Mouse (Mus musculus): ENCODE data around the gene Clcf1. TPM values are rescaled to one million over a fixed set of nuclear protein-coding genes. Genes with fewer than 3 reads are reported as not detected.

Gene Clcf1
- not detected in 2 replicates for total RNA-seq (2015; ENCODE audit: low replicate concordance)
- 0.15 and 1.2 TPM in 2 replicates for total RNA-seq (2017; ENCODE audit: low replicate concordance)

GRCm38 (mm10) chr19:4214071-4214770 is at the start of gene Clcf1, which contains the start of gene AC109138.7:
Gene Clcf1 (plus strand): TSS chr19:4214238.
Gene AC109138.7 (plus strand): TSS chr19:4214357.
- ATAC-seq (replicated peaks; ENCODE audit: low FRiP score, poor library complexity, severe bottlenecking) = no peak

DNA sequence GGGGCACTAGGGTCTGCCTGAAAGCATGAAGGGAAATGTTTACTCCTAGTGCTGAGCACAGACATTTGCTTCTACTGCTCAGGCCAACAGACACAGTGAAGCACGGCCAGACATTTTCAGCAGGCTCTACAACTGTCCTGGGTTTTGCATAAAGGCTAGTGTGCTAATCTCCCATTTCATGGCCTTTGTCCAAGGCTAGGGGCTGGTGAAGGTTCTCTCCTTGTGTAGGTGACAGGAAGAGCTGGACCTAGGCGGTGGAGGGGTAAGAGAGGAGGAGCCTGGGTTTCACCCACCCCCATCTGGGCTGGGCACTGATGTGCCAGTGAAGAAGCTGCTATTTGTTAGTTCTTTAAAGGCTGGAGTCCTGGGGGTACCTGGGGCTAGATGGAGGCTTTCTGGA is 49.3 kb upstream of the Clcf1 start:
- ATAC-seq (replicated peaks; ENCODE audit: low FRiP score, poor library complexity, severe bottlenecking) = no peak

GRCm38 (mm10) chr19:4166678-4167476 is 47.2 kb upstream of the Clcf1 start:
- ATAC-seq (replicated peaks; ENCODE audit: low FRiP score, poor library complexity, severe bottlenecking) = no peak

DNA sequence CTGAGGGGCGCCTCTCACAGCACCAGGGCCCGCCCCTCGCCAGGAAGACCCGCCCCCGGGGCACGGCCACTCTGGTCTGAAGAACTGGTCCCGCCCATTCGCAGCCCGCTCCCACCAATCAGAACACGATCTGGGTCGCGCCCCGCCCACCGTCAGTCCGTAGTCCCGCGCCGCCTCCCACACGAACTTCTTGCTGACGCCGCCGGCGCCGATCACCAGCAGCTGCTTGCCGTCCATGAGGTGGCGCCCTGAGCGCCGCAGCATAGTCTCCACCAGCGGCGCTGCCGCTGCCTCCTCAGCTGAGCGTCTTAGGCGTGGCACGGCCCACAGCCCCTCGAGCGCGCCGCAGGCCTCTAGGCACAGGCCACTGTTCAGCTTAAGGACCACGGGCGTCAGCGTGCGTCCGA is 44.7 kb upstream of the Clcf1 start:
- ATAC-seq (replicated peaks; ENCODE audit: low FRiP score, poor library complexity, severe bottlenecking) = peak; percentile 95

DNA sequence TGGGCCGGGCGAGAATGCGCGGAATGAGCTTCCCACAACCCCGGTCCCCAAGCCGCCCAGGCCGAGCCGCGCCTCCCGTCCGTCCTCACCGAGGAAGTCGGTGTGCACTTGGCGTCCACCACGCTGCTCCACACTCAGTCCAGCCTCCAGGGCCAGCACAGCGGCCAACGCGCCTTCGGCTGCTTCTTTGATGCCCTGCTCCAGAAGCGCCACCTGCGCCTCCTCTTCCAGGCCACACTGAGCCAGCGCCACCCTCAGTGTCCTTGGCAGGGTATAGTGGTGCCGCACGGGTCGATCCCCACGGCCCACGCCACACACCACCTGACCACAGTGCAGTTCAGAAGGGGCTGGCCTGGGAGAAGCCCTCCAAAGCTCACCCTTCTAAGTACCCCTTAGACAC is 44.2 kb upstream of the Clcf1 start:
- ATAC-seq (replicated peaks; ENCODE audit: low FRiP score, poor library complexity, severe bottlenecking) = peak; percentile 9; the same call in 1 of the 2 replicates

DNA sequence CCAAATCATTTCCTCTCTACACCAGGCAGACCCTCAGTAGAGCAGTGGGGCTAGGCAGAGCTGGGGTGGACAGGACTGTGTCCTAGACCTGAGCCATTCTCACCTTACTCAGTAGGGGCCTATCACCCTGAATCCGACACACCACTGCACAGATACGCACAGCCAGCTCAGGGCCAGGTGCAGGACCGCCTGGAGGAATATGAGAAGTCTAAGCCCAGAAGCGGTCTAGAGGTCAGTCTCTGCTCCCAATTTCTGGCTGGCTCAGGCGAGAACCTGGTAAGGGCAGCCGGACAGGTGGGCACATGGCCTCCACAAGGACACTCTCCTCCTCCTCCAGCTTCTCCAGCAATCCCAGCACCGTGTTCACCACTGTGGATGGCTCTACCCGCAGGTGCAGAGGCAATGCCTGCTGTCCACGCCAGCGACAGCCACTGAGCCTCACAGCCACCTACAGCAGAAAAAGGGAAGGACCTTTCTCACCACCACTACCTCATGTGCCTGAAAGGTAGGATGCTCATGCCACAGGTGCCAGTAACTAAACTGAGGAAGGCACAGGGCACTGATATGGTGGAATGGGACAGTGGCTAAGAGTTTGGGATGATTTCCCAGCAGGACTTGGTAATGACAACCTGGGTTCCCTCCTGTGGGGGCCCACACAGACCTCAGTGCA is 43.2 kb upstream of the Clcf1 start:
- no peak for ATAC-seq (replicated peaks; ENCODE audit: low FRiP score, poor library complexity, severe bottlenecking)

GRCm38 (mm10) chr19:4171393-4172290 is 42.4 kb upstream of the Clcf1 start:
- no peak for ATAC-seq (replicated peaks; ENCODE audit: low FRiP score, poor library complexity, severe bottlenecking)

DNA sequence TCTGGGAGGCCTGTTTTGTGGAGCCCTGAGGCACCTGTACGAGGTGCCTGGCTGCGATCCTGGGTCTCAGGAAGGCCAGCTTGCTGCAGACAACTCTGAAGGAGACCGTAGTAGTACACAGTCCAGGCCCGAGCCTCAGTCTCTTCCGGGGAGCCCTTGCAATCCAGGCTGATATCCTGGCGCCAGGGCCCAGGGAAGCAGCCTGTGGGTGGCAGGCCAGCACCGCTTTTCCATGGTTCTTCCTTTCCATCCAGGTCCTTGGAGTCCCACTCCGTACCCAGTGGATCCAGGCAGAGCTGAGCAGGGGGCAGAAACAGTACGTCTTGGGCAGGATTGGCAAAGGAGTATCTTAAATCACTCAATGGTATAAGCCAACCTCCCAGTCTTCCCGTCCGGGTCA is 41.1 kb upstream of the Clcf1 start:
- ATAC-seq (replicated peaks; ENCODE audit: low FRiP score, poor library complexity, severe bottlenecking) = no peak

DNA sequence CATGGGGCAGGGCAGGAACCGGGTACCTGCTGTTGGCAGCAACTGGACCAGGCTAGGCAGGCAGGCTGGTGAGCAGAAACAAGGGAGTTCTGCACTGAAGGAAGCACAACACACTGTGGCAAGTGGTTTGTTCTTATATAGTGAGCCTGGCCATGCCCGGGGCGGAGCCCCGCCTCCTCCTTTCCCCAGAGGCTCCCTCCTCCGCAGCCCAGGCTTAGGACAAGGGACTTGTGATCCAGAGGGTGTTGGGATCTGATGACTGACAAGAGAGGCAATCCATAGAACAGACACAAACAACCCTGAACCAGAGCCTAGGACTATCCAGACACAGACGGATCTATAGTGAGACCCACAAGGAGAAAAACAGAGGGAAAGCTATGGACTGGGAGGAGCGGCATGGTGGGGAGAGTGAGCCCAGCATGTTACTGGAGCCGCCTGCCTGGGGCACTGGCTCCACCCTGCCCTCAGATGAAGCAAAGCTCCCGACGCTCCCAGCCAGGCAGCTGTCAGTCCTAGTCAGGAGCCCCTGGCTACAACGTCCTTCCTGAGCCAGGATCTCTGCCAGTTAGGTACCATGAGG is 38.6 kb upstream of the Clcf1 start, which contains the start of gene Carns1:
TSS of gene Carns1 (minus strand) at position 112 of the 580 bp plus-strand sequence.
- ATAC-seq (replicated peaks; ENCODE audit: low FRiP score, poor library complexity, severe bottlenecking) = no peak

DNA sequence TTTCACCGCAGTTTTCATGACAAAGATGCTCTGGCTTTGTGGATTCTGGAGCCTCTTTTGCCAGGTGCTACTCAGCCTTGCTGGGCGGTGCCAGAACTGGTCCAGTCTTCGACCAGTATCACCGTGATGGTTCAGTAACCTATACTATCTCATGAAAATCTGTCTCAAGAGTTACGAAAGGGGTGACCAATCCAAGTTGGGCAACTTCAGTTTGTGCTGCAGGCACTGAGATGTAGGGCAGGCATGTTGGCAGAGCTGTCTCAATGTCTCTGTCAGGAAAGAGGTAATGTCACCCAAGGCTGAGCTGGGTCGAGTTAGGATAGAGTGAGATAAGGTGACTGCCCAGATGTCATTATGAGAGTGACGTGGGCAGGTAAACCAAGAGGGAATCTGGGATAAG is 33.6 kb upstream of the Clcf1 start:
- ATAC-seq (replicated peaks; ENCODE audit: low FRiP score, poor library complexity, severe bottlenecking) = no peak

DNA sequence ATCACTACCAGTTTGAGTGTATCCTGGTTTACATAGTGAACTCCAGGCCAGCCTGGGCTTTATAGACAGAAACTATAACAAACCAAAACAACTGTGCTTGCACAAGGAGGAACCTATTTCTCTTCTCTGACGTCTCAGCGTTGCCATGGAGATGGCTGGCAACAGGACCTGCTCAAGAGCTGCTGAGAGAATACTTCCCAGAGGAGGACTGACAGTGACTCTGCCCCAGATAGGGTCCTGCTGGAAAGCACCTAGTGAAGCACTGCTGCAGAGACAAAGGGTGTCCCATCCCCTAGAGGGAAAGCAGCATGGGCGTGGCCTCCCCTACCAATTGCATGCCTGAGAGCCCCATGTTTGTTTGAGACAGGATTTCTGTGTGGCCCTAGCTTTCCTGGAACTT is 32.1 kb upstream of the Clcf1 start:
- no peak for ATAC-seq (replicated peaks; ENCODE audit: low FRiP score, poor library complexity, severe bottlenecking)

GRCm38 (mm10) chr19:4183689-4184088 is 30.3 kb upstream of the Clcf1 start:
- ATAC-seq (replicated peaks; ENCODE audit: low FRiP score, poor library complexity, severe bottlenecking) = no peak

- no peak for ATAC-seq (replicated peaks; ENCODE audit: low FRiP score, poor library complexity, severe bottlenecking)
Observed at GRCm38 (mm10) chr19:4184976-4185975, 28.8 kb upstream of the Clcf1 start.

DNA sequence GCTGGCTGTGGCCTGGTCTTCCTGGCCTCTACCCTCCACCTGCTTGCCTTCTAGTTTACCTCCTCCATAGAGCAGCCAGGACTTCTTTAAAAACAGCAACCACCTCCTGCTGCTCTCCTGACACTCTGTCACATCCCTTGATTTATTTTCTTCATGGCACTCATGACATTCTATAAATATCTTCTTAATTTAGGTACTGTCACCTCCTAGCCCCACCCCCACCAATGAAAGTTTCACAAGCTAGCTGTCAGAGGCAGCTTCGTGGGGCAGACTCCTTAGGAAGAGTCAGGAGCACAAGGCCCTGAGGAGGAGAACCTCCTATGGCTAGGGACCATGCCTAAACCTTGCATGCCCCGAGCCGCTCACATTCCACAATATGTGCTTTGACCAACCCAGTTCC is 26.7 kb upstream of the Clcf1 start:
- no peak for ATAC-seq (replicated peaks; ENCODE audit: low FRiP score, poor library complexity, severe bottlenecking)

- no peak for ATAC-seq (replicated peaks; ENCODE audit: low FRiP score, poor library complexity, severe bottlenecking)
Observed at GRCm38 (mm10) chr19:4189051-4189620, 24.9 kb upstream of the Clcf1 start.

GRCm38 (mm10) chr19:4190831-4191334 is 23.2 kb upstream of the Clcf1 start, which contains the start of gene Tbc1d10c:
Gene Tbc1d10c (minus strand): TSS chr19:4191284.
- ATAC-seq (replicated peaks; ENCODE audit: low FRiP score, poor library complexity, severe bottlenecking) = no peak

GRCm38 (mm10) chr19:4191528-4192250 is 22.3 kb upstream of the Clcf1 start, which contains the start of gene Ppp1ca:
Gene Ppp1ca (plus strand): TSS chr19:4192065.
- ATAC-seq (replicated peaks; ENCODE audit: low FRiP score, poor library complexity, severe bottlenecking) = peak; percentile 91

Data from erythroid progenitor cell, adult 5-6 weeks (primary cell).